Mouse (Mus musculus) testis, adult 2 months (tissue): Measurements from ENCODE around the gene Tmem269.

Experiments
- CTCF ChIP-seq: fragments of 200-500 bp; IDR thresholded peaks from 2 replicates; pipeline ENCODE4 v1.5.1; 2012; ENCODE audit warnings: low read depth, mild to moderate bottlenecking, inconsistent platforms, low read length, moderate library complexity; ENCODE audit not compliant: control insufficient read depth, insufficient read depth, insufficient replicate concordance
- POLR2A ChIP-seq: fragments of 200-500 bp; IDR thresholded peaks from 2 replicates; pipeline ENCODE4 v1.6.1; 2012; ENCODE audit warnings: low read depth, mild to moderate bottlenecking, inconsistent platforms, low read length, moderate library complexity; ENCODE audit not compliant: control insufficient read depth

DNA sequence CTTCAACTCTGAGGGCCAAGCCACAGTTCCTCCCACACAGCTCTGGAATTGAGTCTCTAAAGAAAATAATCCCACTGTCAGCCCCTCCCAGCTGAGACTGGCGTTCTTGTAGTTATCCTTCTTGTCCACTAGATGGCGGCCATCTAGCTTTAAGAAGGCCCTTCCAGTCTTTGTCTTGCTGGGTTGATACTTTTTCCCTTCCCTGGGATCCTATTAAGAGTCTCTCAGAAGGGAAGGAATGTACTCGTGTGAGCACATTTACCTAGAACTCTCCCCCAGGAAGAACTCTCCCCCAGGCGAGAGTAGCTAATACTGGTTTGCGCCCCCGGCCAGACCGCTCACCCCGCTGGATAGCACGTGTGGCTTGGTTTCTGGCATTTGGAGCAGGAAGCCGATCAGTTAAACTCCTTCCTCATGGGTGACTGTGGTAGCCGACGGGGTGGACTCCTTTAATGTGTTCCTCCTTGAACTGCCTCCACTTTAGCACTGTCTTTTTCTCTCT lies 21.2 kb upstream of the Tmem269 start:
- no peak for TF ChIP-seq POLR2A
- TF ChIP-seq CTCF, result no peak
